Mouse (Mus musculus): ENCODE results near the gene Prop1. TPM values are rescaled to one million over a fixed set of nuclear protein-coding genes. Genes with fewer than 3 reads are reported as not detected.

Prop1 gene
- total RNA-seq (2023) = not detected

DNA sequence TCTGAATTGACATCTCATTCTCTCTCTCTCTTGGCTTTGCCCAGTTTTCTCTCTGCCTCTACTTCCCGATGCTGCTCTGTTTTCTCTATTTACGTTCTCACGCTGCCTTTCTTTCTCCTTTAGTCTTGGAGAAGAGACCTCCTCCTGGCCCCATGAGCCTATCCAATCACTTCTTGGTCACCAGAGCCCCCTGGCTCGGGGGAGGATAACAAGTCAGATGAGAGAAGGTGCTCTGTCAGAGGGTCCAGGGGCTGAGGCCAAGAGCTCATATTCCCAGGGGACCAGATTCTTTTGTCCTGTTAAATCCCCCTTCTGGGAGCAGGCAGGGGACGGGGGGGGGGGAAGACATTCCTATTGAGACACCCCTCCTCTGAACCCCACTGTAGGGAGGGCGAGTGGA, at the start of gene Prop1:
Gene Prop1, minus strand, starts transcription at position 101 of the 400 bp plus-strand sequence.

DNA sequence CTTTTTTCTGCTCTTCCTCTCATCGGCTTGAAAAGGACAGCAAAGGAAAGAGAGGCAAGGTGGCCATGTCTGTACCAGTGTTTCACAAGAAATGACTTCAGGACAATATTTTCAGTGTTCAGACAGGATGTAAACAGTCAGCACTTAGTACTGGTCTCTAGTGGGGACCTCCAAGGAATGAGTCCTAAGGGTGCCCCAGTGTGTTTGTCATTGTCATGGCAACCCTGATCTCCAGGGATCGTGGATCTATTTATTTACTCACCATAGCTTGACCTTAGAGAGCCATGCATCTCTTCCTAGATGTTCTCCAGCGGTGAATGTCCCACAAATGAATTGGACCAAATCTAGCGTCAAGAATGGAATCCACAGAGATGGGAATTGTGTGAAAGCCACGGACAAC, 49.7 kb upstream of the Prop1 start, which contains the start of gene Olfr51:
Gene Olfr51, plus strand, starts transcription at position 301 of the 400 bp plus-strand sequence.

DNA sequence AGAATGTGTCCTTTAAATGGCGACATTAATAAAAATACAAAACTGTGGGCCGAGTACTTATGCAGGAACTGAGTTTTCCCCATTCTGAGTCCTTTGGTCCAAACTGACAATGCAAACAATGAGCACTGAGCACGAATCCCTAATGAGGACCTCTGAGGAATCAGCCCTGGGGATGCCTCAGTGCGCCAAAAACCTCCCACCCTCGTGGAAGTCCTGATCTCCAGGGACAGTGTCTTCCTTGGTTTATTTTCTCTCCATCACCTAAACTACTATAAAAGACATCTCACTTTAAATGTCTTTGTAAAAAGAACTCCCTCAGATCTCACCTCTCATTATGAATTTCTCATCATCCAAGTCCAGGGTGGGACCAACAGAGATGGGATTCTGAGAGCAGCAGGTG, 28.1 kb upstream of the Prop1 start, which contains the start of gene Olfr1377:
Gene Olfr1377, plus strand, starts transcription at position 301 of the 400 bp plus-strand sequence.

DNA sequence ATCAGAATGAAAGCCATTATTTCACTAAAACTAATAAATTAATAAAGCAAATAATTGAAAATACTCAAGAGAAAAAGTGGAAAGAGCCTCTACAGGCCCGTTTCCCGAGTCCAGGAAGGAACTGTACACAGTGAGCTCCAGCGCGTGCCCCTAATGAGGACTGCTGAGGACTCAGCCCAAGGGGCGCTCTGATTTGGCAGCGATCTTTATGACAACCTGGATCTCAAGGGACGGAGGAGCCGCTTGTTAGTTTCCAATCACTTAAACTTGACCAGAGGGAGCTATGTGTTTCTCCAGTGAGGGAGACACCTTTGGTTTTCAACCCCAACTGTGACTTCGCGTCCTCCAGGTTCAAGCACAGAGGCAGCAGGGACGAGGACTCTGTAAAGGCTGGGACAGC, 12.7 kb upstream of the Prop1 start, which contains the start of gene Olfr1378:
Gene Olfr1378, plus strand, starts transcription at position 301 of the 400 bp plus-strand sequence.

DNA sequence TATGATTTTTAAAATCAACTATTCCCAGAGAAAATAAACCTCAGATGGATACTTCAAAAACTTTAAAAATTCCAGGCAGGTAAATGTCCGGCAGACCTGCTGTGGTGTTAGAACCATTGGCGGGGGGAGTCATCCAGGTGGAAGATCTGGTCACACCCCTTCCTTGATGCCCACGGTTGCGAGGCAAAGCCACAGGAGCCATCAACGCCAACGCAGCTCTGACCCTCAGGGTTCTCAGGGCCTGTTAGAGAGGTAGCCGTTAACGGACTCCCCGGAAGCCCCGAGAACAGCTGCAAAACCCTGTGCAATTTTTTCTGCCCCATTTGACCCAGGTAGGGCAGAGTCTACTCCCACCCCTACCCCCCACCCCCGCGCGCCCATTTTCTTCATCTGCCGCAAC, 10.1 kb downstream of the Prop1 start, which contains the start of gene 4933414I15Rik:
Gene 4933414I15Rik, minus strand, starts transcription at position 260 of the 400 bp plus-strand sequence.

DNA sequence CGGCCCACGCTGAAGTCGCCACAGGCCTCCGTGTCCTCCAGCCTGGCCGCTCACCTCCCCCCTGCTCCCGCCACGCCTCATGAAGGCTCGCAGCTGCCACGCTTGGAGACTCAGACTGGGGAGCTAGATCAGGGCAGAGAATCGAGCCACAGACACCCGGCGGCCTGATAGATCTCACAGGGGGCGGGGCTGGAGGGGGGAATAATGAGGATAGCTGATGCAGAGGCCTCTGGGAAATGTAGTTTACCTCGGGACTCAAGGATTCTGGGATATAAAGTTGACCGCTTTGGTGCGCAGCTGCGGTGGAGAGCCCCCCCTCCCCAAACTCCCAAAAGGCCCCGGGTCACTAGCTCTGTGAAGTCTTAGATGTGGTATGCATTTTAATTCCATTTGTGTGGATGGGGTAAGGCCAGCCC, 22.1 kb downstream of the Prop1 start, which contains the start of gene Zfp354b:
Gene Zfp354b, minus strand, starts transcription at position 183 of the 416 bp plus-strand sequence.

DNA sequence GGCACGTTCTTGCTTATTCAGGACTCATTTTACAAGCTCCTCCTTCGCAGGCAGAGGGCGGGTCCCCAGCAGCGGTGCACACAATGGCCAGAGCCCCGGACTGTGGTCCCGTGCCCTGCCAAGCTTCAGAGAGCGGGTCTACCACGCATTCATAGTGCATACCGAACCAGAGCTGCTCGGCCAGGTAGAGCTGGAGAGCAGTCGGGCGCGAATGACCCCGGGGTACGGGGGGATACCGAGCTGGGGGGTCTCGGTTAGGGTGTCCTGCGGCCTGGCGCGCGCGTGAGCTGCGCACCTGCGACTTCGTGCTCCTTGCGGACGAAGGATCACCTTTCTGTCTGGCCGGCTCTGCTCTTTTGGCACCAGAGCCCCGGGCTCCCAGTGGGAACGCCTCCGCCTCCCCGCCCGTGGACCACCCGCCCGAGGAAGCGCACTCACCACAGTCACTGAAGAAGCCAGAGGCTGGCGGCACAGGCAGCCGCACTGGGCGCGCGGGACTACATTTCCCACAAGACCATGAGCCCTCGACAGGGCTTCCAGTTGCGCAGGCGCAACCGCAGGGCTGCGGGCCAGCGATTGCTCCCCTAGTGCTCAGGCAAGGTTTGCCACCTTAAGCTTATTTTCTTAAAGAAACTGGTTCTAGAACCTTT, 37.8 kb downstream of the Prop1 start, which contains the start of gene Zfp2:
Gene Zfp2, minus strand, starts transcription at position 495 of the 650 bp plus-strand sequence.

Other genes with a start within 250 kb of the Prop1 start
- gene Zfp354c, start 126.0 kb downstream of the Prop1 start, total RNA-seq (2023) = 10 to 100 TPM in 1 of 2 experiments, 1 to 10 TPM in 1; 8.3 to 10.1 TPM
- gene Zfp879, start 112.2 kb downstream of the Prop1 start, total RNA-seq (2023) = under 1 TPM in 1 of 2 experiments, not detected in 1; 0.58 TPM
- 10 to 100 TPM; 41.7 to 44.7 TPM for gene Grm6, start 103.1 kb downstream of the Prop1 start, total RNA-seq (2023)
- under 1 TPM; 0.26 to 0.56 TPM for gene Zfp454, start 66.1 kb downstream of the Prop1 start, total RNA-seq (2023)
- 1 to 10 TPM; 2.5 to 4.0 TPM for gene Zfp2, start 37.6 kb downstream of the Prop1 start, total RNA-seq (2023)
- gene Zfp354b, start 22.1 kb downstream of the Prop1 start, total RNA-seq (2023) = 1 to 10 TPM in 1 of 2 experiments, under 1 TPM in 1; 0.75 to 1.8 TPM
- gene 4933414I15Rik, start 10.0 kb downstream of the Prop1 start, total RNA-seq (2023) = not detected
- gene Olfr1378, start 12.8 kb upstream of the Prop1 start, total RNA-seq (2023) = not detected
- gene Olfr1377, start 28.2 kb upstream of the Prop1 start, total RNA-seq (2023) = not detected
- gene Olfr51, start 49.8 kb upstream of the Prop1 start, total RNA-seq (2023) = not detected
- gene Olfr54, start 60.5 kb upstream of the Prop1 start, total RNA-seq (2023) = not detected
- not detected for gene Olfr1375, start 94.3 kb upstream of the Prop1 start, total RNA-seq (2023)
- gene Zfp354a, start 105.5 kb upstream of the Prop1 start, total RNA-seq (2023) = not detected